Mouse (Mus musculus): ENCODE measurements around the gene Maea. TPM values are rescaled to one million over a fixed set of nuclear protein-coding genes. Genes with fewer than 3 reads are reported as not detected.

Maea gene
- total RNA-seq, 4 experiments from 2014 or later, result 95.1 to 105 (median 98.5) TPM

DNA sequence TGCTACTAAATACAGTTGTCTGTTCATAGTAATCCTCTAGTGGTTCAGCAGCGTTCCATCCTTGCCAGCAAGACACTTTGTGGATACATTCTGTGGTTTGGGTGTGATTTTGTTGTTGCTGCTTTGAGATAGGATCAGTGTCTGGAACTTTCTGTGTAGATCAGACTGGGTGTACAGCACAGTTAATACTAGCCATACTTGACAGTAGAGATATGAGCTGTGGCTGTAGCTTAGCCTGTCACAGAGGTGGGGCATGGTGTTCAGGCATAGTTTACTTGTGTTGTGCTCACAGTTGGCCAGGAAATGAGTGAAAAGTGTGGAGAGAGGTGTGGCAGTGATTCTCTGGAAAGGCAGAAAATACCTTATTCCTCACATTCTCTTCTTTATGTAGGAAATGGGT lies 22.2 kb downstream of the Maea start:
- no peak for DNase-seq (ENCODE audit: low spot score in 2 of 2)

DNA sequence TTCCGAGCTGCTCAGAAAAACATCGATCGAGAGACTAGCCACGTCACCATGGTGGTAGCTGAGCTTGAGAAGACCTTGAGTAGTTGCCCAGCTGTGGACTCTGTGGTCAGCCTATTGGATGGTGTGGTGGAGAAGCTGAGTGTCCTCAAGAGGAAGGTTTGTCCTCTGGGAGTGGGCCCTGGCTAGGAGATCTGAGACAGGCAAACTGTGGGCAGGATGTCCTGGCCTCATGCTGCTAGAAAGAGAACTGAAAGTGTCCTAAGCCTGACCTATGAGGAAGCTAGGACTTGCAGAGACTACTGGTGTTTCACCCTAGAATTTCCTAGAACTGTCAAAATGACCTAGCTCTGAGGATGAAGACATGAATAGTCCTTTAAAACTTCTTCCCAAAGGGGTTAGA lies 23.2 kb downstream of the Maea start:
- DNase-seq (ENCODE audit: low spot score in 2 of 2), result no peak

DNA sequence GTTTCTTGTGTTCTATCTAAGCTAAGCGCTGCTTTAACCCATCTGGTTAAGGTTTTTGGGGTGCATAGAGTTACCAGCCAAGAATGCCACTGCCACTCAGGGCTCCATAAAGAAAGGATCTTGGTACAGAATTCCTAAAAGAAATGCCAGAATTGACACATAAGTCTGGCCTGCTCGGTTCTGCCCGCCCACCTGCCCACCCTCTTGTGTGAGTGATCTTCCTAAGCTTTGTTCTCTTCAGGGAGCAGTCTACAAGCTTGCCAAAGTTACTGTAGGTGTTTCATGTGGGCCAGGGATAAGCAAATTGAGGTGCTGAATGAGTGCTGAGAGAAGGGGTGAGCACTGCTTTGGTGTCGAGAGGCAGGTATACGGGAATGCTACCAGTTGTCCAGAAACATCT lies 28.0 kb downstream of the Maea start:
- DNase-seq (ENCODE audit: low spot score in 2 of 2), result no peak

DNA sequence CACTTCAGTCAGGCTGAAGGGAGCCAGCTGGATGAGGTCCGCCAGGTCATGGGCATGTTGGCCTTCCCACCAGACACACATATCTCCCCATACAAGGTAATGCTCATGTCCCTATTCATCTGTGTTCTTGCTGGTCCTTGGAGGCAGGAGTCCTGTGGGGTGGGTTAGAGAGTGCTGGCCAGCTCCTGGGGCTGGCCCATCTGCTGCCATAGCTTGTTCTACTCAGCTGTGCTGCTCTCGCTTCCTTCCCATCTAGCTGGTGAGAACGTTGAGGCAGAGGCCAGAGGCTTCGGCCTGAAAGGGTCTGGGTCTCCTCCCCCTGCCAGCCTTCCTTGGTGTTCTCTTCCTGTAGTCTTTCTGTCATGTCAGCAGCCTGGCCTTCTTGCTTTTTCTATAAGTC lies 33.3 kb downstream of the Maea start:
- DNase-seq (ENCODE audit: low spot score in 2 of 2), result no peak

DNA sequence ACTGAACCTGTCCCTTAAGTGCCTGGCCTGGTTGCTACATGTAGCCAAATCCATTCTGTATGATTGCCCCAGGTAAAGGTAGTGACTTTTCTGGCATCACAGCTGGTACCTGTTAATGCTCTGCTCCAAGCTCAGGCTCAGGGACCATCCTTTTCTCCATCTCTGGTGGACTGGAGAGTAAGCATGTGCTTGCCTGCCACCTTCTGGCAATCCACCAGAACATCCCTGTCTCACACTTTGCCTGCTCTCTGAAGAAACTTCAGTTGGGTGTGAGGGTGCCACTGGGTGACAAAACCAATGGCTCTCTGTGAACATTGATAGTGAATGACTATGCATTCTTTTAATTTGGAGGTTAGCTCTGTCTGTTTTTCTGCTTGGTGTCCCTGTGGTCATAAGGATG lies 35.8 kb downstream of the Maea start:
- no peak for DNase-seq (ENCODE audit: low spot score in 2 of 2)

DNA sequence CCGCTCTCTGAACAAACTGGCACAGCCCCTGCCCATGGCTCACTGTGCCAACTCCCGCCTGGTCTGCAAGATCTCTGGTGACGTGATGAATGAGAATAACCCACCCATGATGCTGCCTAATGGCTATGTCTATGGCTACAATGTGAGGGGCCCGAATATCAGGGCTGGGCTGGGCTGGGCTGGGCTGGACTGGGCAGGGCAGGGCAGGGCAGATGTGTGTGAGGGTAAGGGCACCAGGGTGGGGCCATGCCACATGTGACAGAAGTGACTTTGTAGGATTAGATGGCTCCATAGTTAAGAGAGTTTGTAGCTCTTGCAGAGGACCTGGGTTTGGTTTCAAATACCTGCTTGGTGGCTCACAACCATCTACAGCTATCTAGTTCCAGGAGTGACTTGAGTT lies 36.4 kb downstream of the Maea start:
- DNase-seq (ENCODE audit: low spot score in 2 of 2), result no peak

DNA sequence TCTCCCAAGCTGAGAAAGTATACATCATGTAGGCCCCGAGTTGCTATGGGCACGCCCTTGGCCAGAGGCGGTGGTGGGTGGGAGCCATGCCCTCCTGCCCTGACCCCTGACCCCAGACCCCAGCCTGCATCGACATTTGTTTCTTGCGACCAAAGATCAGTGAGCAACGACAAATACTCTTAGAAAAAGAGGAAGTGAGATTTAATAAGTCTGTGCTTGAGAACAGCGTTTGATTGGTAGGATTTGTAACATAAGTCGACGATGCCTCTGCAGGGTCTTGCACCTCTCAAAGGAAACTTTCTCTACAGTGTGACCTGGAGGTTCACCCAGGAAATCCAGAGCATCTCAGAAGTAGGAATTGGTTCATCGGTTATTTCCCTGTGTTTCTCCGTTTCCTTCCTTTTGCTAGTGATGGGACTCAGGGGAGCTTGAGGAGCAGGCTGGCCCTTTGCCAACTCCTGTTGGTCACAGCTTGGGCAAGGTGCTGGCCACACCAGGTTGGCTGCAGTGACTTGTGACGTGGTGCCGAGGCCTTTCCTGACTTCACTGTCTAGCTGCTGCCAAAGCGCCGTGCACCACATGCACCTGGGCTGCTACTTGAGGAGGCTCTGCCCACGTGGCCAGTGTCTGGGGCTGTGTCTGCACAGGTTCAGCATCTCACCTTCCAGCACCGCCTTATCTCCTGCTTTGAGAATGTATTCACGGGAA lies 37.2 kb downstream of the Maea start:
- no peak for DNase-seq (ENCODE audit: low spot score in 2 of 2)

DNA sequence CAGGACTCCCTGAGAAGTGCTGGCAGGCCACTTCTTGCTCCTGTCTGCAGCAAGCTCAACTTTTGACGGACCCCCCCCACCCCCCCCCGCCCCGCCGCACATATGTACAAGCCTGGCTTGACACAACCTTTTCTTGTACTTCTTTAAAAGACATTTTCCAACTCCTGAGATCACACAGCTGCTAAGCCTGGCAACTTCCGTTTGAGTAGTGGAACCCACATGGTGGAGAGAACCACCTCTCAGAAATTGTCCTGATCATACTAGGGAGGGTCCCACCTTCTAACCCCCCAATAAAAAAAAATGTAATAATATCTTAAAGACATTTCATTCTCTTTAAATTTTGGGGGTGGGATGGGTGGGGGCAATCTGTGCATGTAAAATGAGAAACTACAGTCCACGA lies 41.9 kb downstream of the Maea start:
- DNase-seq (ENCODE audit: low spot score in 2 of 2), result no peak

DNA sequence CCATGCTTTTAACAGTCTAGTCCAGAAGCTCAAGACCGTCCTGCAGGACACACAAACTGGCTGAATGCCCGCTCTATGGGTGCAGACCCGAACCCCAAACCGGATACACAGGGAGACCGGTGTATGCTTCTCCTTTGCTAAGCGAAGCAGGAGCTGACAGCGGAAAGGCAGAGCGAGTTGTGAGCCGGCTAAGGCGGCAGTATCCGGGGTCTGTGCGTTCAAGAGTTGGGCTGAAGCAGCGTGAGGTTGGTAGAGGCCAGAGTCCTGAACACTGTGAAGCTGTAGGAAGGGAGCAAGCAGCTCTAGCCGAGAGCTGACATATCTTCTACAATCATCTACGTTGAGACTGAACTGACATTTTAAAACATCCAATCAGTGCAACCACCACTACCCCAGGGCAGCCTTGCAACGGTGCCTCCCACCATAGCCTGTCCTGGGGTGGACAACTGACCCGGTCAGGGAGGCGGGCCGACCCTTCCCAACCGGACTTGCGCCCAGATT lies 42.5 kb downstream of the Maea start:
- DNase-seq (ENCODE audit: low spot score in 2 of 2), result peak in 1 of 2 experiments; percentile 23

DNA sequence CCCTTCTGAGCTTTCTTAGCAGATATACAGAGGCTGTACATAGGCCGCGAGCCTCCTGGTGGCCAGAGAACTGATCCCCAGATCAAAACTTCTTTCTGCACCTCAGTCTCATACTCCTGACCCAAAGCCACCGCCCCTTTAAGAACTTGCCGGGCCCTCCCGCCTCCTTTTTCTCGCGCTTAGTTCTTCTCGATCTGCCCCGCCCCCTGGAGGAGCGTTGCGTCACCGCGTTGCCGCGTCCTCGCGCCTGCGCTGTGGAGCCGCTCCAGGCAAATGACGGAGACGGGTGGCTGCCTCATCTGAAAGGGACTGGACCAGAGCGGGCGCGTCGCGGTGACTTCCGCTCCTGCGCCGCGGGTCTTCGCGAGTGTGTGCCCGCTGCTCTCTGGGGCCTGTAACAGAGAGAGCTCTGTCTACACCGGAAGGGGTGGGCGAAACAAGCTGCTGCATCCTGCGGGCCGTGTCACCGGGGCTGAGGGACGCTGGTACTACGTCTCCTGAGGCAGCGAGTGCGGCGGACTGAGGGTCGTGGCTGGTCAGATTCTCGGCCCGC lies 43.1 kb downstream of the Maea start, which contains the start of gene Uvssa:
Gene Uvssa (plus strand): TSS at position 248 of the 553 bp plus-strand sequence.
- peak; percentile 98 to 99 for DNase-seq (ENCODE audit: low spot score in 2 of 2)

DNA sequence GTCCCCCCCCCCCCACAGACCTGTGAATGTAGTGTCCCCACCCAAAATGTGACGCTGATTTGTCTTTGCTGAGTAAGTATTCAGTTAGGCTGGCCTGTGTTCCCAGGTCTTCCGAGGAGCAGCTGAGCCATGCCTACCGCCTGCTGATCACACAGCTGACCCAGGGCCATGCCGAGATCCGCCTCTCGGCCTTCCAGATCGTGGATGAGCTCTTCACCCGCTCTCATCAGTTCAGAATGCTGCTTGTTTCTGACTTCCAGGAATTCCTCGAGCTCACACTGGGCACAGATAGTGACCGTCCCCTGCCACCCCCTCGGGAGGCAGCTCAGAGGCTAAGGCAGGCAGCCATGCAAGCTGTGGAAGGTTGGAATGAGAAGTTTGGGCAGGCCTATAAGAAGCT lies 52.2 kb downstream of the Maea start:
- DNase-seq (ENCODE audit: low spot score in 2 of 2), result no peak

DNA sequence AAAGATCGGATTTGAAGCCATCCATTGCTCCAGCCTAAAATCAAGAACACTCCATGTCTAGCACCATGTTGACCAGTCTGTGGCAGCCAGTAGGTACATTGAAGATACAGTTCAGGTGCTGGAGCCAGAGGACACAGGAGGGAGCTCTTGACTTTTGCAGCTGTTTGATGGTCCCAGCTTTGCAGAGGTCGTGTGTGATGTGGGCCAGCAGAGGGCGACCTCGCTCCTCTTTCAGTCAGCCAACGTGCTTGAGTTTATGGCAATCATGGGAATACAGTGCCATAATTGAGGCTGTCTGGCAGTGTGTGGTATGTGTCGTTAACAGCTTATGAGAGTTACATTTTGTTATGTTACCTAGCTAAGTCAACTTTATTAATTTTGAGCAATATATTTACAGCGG lies 58.5 kb downstream of the Maea start:
- DNase-seq (ENCODE audit: low spot score in 2 of 2), result peak; percentile 71 to 88

DNA sequence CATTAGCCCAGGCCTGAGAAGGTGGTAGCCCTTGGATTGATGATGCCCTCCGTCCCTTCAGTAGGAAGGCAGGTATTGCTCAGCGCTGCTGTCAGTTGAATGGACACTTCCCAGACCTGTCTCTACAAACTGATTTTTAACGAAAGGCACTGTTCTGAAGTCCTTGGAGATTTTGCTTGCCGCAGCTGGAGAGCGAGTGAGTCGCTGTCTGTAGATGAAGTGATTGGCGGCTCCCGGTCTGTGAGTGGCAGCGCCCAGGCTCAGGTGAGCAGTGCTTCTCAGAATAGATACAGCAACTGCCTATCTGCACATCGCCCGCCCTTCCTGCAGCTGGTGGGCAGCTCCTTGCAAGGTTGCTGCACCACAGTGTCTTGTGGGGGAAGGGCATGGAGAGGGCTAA lies 60.4 kb downstream of the Maea start:
- no peak for DNase-seq (ENCODE audit: low spot score in 2 of 2)

DNA sequence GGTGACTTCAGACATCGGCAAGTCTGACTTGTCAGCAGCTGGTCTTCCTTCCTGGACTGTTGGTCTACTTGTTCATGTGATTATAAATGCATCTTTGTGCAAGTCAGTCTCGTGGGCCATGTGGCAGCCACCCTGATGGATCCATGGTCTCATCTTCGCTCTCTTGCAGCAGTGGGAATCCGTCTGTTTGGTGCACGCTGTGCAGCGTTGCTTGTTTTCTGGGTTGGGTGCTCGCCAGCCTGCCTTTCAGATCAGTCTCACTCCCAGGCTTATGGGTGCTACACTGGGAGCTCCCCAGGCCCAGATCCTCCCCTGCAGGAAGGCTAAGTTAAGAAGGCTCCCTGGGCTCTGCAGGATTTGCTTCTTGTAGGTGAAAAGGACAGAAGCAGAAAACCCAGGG lies 61.5 kb downstream of the Maea start:
- peak; percentile 22 to 35 for DNase-seq (ENCODE audit: low spot score in 2 of 2)

DNA sequence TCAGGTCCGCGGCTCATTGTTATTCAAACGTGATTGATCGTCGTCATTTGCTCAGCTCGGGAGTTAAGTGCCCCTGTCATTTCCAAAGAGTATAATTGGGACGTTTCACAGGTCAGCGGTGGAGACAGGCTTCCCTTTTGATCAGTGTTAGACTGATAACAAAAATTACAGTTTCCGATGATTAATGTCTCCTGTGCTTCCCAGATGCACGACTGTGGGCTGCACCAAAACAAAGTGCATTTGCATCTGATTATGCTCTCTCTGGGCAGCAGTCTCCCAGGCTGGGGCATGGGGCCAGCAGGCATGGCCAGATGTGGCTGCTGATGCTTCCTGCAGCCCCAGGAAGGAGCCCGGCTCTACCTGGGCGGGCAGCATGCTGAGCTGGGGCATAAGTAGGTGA lies 65.5 kb downstream of the Maea start:
- DNase-seq (ENCODE audit: low spot score in 2 of 2), result no peak

DNA sequence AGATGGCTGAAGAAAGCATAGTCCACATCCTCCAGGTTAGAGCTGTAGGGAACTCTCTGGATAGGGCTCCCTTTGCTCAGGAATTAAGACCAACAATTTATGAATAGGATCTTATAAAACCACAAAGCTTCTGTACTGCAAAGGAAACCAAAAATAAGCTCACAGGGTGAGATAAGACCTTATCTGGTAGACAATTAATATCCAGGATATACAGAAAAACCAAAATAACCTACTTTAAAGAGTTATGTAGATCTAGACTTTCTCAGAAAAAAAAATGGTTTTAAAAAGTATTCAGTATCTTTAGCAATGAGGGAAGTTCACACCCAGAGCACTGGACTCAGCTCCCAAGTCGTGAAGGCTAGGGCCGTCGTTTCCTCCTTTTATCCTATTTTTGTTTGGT lies 85.0 kb downstream of the Maea start:
- no peak for DNase-seq (ENCODE audit: low spot score in 2 of 2)

Other genes with a start within 250 kb of the Maea start
- under 1 TPM; 0.08 to 0.33 (median 0.18) TPM for gene Slc5a1, start 231.3 kb upstream of the Maea start, total RNA-seq (2022)
- not detected for gene Spon2, start 117.1 kb upstream of the Maea start, total RNA-seq (2022)
- gene Ctbp1, start 60.5 kb upstream of the Maea start, total RNA-seq (2022), result 100 to 1,000 TPM; 255 to 270 (median 268) TPM
- gene Uvssa, start 43.0 kb downstream of the Maea start, total RNA-seq (2022), result 1 to 10 TPM; 7.0 to 9.7 (median 8.3) TPM
- gene Nkx1-1, start 98.5 kb downstream of the Maea start, total RNA-seq (2022), result not detected